Mouse (Mus musculus): ENCODE measurements around the gene Abhd16b. TPM values are rescaled to one million over a fixed set of nuclear protein-coding genes. Genes with fewer than 3 reads are reported as not detected.

Abhd16b gene
- total RNA-seq, 2 experiments from 2014 or later: not detected

DNA sequence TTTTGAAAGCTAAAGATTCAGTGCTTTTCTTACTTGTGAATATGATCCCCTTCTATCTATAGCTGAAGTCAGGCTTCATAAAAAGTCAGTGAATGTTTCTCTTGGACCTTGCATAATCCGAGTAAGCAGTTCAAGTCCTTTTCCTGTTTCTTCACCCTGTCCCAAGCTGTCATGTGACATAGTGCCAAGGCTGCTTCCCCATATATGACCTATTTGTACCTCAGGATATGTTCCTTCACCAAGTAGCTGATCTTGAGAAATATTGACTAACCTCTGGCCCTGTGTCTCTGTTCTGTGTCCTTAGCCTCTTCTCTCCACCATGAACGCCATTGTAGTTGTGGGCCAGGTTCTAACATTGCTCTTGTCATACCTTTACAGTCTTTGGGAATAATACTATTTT, 43.4 kb downstream of the Abhd16b start:
- no peak for DNase-seq (ENCODE audit: low spot score in 2 of 2)

DNA sequence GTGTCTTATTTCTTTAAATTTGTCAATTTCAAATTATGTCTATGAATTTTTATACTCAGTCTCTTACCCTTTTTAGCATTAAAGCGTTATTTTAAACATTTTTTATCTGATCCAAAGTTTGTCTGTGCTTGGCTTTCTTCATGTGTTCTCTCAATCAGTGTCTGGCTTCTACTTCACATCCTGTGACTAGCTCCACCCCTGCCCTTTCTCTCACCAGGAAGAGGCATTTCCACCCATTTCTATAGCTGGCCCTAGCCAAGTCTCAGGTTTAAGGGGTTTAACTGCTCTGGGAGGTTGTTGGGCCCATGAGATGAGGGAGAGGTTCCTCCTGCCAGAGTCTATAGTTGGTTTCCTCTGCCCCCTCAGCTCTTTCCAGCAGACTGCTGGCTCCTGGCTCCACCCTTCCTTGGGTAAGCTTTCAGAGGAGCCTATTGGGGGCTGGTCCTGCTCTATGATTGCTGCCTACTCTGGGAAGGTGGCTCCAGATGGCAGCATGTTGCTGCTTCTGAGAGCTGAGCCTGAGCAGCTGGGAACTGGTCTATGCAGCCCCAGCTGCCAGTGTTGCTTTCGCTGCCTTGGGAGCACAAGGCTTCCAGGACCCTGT, 44.5 kb downstream of the Abhd16b start:
- peak in 1 of 2 experiments; percentile 15 for DNase-seq (ENCODE audit: low spot score in 2 of 2)

GRCm38 (mm10) chr2:181541761-181542380, 48.9 kb downstream of the Abhd16b start:
- DNase-seq (ENCODE audit: low spot score in 2 of 2): no peak

Other genes with a start within 250 kb of the Abhd16b start
- 10 to 100 TPM; 12.1 to 14.5 TPM for gene Gmeb2, start 205.2 kb upstream of the Abhd16b start, total RNA-seq (2021)
- under 1 TPM; 0.32 to 0.47 TPM for gene Stmn3, start 178.7 kb upstream of the Abhd16b start, total RNA-seq (2021)
- 10 to 100 TPM; 37.0 to 40.9 TPM for gene Rtel1, start 173.5 kb upstream of the Abhd16b start, total RNA-seq (2021)
- gene Zgpat, start 128.3 kb upstream of the Abhd16b start, total RNA-seq (2021): 10 to 100 TPM; 23.3 to 26.2 TPM
- gene Arfrp1, start 127.8 kb upstream of the Abhd16b start, total RNA-seq (2021): 10 to 100 TPM; 31.6 to 32.4 TPM
- 10 to 100 TPM; 10.9 to 17.8 TPM for gene Lime1, start 113.1 kb upstream of the Abhd16b start, total RNA-seq (2021)
- 10 to 100 TPM; 10.1 to 12.0 TPM for gene Zbtb46, start 33.8 kb upstream of the Abhd16b start, total RNA-seq (2021)
- gene Tpd52l2, start 3.9 kb downstream of the Abhd16b start, total RNA-seq (2021): 10 to 100 TPM; 86.8 to 93.0 TPM
- 10 to 100 TPM; 84.7 to 88.0 TPM for gene Dnajc5, start 27.3 kb downstream of the Abhd16b start, total RNA-seq (2021)
- gene Uckl1, start 91.7 kb downstream of the Abhd16b start, total RNA-seq (2021): 10 to 100 TPM; 40.2 to 49.9 TPM
- 10 to 100 TPM; 41.9 to 43.9 TPM for gene Prpf6, start 98.7 kb downstream of the Abhd16b start, total RNA-seq (2021)
- gene Zfp512b, start 99.6 kb downstream of the Abhd16b start, total RNA-seq (2021): 10 to 100 TPM; 49.8 to 51.4 TPM
- 1 to 10 TPM; 1.7 to 1.9 TPM for gene Samd10, start 106.0 kb downstream of the Abhd16b start, total RNA-seq (2021)
- under 1 TPM in 1 of 2 experiments, not detected in 1; 0.36 TPM for gene Gm29797, start 163.8 kb downstream of the Abhd16b start, total RNA-seq (2021)
- 10 to 100 TPM; 33.9 to 34.4 TPM for gene Sox18, start 178.4 kb downstream of the Abhd16b start, total RNA-seq (2021)
- gene Tcea2, start 187.1 kb downstream of the Abhd16b start, total RNA-seq (2021): 1 to 10 TPM; 7.5 to 9.7 TPM
- 10 to 100 TPM; 16.4 to 20.1 TPM for gene Rgs19, start 200.8 kb downstream of the Abhd16b start, total RNA-seq (2021)
- gene Lkaaear1, start 205.2 kb downstream of the Abhd16b start, total RNA-seq (2021): not detected
- not detected for gene Oprl1, start 221.8 kb downstream of the Abhd16b start, total RNA-seq (2021)